Mouse (Mus musculus): ENCODE data around the gene Pkd1. TPM values are rescaled to one million over a fixed set of nuclear protein-coding genes. Genes with fewer than 3 reads are reported as not detected.

Gene Pkd1
- total RNA-seq, 2 experiments from 2014 or later, result 78.8 to 80.0 TPM

DNA sequence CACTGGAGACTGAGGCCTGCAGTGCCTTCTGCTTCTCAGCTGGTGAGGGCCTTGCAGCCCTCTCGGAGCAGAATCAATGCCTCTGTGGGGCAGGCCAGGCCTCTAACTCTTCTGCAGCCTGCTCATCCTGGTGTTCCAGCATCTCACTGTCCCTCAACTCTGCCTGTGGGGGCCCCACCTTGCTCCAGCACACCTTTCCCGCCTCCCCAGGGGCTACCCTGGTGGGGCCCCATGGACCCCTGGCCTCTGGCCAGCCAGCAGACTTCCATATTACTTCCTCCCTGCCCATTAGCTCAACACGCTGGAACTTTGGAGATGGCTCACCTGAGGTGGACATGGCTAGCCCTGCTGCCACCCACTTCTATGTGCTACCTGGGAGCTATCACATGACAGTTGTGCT is 15.5 kb downstream of the Pkd1 start:
- no peak for DNase-seq (ENCODE audit: low spot score in 2 of 2)

DNA sequence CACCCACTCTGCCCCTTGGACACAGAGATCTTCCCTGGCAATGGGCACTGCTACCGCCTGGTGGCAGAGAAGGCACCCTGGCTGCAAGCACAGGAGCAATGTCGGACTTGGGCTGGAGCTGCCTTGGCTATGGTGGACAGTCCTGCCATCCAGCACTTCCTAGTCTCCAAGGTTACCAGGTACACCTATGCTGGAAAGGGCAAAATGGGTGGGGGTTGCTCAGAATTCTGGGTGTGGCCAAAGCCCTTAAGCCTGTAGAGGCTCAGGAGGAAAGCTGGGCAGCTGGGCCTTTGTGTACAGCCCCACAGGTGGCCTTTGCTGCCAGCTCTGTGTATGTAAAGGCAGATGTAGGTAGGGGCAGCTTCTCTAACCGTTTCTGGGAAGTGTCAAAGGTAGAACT is 16.2 kb downstream of the Pkd1 start:
- DNase-seq (ENCODE audit: low spot score in 2 of 2), result no peak

DNA sequence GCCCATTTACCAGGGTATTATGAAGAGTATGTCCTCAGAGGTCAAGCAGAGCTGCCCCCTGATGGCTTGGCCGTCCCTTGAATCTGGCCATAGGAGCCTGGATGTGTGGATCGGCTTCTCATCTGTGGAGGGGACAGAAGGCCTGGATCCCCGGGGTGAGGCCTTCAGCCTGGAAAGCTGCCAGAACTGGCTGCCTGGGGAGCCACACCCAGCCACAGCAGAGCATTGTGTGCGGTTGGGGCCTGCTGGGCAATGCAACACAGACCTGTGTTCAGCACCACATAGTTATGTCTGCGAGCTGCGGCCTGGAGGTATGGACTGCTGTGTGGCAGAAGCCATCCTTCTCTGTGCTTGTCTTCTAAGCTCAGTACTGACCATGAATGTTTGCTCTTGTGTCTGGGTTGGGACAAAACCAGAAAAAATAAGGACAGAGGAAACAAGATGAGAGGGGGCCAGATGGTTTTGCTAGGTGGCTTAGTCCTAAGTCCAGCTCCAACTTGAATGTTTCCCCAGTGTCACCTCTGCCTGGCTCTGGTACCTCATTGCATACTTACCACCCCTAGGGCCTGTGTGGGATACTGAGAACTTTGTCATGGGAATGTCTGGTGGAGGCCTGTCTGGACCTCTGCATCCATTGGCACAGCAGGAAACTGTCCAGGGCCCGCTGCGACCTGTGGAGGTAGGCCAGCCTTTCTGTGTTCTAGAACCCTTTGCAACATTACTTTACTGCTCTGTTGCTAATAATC is 17.6 kb downstream of the Pkd1 start:
- no peak for DNase-seq (ENCODE audit: low spot score in 2 of 2)

DNA sequence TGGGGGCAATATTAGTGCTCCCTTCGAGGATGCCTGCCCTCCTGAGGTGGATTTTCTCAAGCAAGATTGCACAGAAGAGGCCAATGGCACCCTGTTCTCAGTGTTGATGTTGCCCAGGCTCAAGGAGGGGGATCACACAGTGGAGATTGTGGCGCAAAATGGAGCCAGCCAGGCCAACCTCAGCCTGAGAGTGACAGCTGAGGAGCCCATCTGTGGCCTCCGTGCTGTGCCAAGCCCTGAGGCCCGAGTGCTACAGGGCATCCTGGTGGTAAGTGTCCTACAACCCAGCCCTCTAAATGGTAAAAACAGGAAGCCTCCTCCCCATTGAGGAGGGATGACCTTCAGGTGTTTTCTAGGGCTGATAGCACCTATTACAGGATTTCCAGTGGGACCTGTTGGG is 20.2 kb downstream of the Pkd1 start:
- DNase-seq (ENCODE audit: low spot score in 2 of 2), result no peak

DNA sequence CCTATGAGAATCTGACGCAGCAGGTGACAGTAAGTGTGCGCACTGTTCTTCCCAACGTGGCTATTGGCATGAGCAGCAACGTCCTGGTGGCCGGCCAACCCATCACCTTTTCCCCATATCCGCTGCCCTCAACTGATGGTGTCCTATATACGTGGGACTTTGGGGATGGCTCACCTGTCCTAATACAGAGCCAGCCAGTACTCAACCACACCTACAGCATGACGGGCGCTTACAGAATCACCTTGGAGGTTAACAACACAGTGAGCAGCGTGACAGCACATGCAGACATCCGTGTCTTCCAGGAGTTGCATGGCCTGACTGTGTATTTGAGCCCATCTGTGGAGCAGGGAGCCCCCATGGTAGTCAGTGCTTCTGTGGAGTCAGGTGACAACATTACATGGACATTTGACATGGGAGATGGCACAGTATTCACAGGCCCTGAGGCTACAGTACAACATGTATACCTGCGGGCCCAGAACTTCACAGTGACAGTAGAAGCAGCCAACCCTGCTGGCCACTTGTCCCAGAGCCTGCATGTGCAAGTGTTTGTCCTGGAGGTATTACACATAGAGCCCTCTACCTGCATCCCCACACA is 23.1 kb downstream of the Pkd1 start:
- DNase-seq (ENCODE audit: low spot score in 2 of 2), result no peak

DNA sequence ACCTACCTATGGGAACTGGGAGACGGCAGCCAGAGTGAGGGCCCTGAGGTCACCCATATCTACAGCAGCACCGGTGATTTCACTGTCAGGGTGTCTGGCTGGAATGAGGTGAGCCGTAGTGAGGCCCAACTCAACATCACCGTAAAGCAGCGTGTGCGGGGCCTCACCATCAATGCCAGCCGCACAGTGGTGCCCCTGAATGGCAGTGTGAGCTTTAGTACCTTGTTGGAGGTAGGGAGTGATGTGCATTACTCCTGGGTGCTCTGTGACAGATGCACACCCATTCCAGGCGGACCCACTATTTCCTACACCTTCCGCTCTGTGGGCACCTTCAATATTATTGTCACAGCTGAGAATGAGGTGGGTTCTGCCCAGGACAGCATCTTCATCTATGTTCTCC is 24.2 kb downstream of the Pkd1 start:
- no peak for DNase-seq (ENCODE audit: low spot score in 2 of 2)

DNA sequence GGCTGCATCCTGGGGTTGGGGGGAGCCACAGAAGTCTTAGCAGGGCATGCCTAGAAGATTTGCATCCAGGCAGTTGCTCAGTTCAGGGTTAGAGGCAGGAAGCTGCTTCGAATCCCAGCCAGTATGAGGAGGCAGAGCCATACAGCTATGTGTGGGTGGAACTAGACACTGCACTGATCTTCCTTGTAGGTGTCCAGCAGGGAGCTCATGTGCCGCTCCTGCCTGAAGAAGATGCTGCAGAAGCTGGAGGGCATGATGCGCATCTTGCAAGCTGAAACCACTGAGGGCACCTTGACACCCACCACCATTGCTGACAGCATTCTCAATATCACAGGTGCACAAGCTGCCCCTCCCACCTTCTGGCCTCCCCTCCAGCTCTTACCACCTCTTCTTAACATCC is 29.9 kb downstream of the Pkd1 start:
- DNase-seq (ENCODE audit: low spot score in 2 of 2), result no peak

DNA sequence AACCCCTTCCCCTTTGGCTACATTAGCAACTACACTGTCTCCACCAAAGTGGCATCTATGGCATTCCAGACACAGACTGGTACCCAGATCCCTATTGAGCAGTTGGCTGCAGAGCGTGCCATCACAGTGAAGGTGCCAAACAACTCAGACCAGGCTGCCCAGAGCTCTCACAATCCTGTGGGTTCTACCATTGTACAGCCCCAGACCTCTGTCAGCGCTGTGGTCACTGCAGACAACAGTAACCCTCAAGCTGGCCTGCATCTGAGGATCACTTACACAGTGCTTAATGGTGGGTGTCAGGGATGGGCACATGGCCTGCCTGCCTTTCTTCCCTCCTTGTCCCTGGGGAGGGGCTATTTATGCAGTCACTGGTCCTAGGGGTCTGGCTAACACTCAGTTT is 30.7 kb downstream of the Pkd1 start:
- DNase-seq (ENCODE audit: low spot score in 2 of 2), result no peak

DNA sequence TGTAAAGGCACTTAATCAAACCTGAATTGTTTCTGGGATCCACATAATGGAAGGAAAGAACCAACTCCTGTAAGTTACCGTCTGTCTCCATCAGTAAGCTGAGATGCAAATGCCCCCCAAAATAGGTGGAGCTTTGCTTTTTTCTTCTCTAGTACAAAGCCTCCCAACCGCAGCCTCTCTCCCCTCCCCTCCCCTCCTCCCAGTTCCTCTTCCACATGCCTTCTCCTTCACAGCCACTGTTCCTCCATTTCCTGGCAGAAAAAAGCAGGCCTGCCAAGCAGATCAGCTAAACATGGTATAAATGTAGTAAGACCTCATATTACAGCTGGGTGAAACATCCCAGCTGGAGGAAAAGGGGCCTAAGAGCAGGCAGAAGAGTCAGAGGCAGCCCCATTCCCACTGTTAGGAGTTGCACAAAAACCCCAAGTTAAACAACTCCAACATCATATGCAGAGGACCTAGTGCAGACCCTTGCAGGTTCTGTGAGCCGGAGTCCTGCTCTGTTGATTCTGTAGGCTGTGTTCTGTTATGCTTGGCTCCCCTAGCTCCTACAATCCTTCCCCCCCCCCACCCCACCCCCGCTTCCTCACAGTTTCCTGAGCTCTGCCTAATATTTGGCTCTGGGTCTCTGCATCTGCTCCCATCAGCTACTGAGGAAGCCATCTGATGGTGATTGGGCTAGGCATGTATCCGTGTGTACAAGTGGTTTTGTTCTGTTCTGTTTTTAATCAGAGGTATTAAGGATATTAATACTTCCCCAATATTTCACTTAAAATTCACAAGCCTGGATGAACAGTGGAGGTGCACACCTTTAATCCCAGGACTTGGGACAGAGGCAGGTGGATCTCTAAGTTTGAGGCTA is 34.2 kb downstream of the Pkd1 start:
- DNase-seq (ENCODE audit: low spot score in 2 of 2), result no peak

DNA sequence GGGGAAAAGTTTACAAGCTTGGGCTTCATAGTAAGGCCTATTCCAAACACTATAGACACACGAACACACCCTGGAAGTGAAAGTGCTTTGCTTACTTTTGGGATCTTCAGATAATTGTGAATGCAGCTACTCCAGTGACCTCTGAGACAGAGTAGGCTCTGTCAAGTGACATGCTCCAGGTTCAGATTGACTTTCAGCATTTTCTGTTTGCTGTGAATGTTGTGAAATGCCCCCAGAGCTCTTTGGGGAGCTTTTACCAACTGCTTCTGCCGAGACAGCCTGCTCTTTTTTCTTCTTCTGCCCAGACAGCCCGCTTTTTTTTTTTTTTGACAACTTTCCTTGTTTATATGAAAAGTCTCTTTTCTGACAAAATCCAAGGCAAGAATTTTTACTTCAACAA is 34.9 kb downstream of the Pkd1 start:
- no peak for DNase-seq (ENCODE audit: low spot score in 2 of 2)

DNA sequence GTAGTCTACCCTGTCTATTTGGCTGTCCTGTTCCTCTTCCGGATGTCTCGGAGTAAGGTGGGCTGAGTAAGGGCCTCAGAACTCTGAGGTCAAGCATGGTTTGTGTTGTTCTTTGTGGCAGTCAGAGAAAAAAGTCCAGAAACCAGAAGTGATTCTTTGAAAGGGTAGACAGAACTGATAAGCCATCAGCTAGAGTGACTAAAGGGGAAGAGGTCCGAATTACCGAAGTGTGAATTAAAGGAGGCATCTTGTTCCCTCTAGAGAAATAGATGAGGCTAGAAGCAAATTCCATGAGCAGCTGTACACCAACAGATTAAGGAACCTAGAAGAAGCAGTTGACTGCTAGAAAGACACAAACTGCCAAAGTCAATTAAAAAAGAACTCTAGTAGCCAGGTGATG is 36.9 kb downstream of the Pkd1 start:
- DNase-seq (ENCODE audit: low spot score in 2 of 2), result no peak

DNA sequence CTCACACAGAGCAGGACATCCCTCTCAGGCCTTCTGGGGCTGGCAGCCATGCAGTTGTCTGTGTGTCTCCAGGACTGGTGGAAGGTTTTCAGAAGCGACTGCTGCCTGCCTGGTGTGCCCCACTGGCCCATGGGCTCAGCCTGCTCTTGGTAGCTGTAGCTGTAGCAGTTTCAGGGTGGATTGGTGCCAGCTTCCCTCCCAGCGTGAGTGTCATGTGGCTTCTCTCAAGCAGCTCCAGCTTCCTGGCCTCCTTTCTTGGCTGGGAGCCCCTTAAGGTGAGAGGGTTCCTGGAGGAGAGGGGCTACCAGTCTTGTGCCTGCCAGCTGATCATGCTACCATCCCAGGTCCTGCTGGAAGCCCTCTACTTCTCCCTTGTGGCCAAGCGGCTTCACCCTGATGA is 41.3 kb downstream of the Pkd1 start:
- no peak for DNase-seq (ENCODE audit: low spot score in 2 of 2)

DNA sequence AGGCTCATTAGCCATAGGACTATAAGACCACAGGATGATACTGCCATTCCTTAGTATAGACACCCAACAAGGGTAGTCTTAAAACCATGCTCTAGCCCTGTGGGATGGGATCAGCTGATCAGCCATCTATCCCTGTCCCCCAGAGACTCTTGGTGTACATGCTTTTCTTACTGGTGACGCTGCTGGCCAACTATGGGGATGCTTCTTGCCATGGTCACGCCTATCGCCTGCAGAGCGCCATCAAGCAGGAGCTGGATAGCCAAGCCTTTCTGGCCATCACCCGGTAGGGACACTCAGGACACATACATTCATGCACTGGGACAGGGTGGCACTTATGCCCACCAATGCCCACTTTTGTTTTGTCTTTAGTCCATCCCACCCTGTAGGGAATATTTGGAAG is 42.1 kb downstream of the Pkd1 start:
- no peak for DNase-seq (ENCODE audit: low spot score in 2 of 2)

DNA sequence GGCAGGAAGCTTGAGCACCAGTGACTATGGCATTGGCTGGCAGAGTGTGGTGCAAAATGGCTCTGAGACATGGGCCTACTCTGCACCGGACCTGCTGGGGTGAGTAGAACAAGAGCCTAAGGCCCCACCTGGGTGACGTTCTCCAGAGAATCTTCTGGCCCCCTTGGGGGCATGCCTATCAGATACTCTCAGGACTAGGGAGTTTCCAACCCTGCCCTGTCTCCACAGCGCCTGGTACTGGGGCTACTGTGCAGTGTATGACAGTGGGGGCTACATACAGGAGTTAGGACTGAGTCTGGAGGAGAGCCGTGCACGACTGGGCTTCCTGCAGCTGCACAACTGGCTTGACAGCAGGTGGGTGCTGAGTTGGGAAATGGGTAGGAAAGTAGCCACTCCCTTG is 43.6 kb downstream of the Pkd1 start:
- DNase-seq (ENCODE audit: low spot score in 2 of 2), result no peak

DNA sequence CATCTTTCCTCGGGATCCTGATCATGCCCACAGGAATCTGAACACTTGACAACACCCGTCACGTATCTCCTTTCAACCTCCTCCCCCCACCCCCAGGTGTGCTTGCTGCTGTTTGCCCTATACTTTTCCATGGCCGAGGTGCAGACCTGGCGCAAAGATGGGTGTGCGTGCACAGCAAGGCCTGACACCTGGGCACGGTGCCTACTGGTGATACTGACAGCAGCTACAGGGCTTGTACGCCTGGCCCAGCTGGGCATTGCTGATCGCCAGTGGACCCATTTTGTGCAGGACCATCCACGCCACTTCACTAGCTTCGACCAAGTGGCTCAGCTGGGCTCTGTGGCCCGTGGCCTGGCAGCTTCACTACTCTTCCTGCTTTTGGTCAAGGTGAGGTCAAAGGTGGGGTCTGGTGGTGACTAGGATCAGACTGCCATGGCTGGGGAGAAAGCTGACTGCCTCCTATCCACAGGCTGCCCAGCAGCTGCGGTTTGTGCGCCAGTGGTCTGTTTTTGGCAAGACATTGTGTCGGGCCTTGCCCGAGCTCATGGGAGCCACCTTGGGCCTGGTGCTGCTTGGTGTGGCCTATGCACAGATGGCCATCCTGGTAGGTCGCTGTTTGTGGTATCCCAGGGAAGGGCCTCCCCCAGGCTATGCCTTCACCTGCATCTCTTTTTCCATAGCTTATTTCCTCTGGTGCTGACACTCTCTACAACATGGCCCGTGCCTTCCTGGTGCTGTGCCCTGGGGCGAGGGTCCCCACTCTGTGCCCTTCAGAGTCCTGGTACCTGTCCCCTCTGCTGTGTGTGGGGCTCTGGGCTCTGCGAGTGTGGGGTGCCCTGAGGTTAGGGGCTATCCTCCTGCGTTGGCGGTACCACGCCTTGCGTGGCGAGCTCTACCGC is 44.6 kb downstream of the Pkd1 start:
- no peak for DNase-seq (ENCODE audit: low spot score in 2 of 2)

DNA sequence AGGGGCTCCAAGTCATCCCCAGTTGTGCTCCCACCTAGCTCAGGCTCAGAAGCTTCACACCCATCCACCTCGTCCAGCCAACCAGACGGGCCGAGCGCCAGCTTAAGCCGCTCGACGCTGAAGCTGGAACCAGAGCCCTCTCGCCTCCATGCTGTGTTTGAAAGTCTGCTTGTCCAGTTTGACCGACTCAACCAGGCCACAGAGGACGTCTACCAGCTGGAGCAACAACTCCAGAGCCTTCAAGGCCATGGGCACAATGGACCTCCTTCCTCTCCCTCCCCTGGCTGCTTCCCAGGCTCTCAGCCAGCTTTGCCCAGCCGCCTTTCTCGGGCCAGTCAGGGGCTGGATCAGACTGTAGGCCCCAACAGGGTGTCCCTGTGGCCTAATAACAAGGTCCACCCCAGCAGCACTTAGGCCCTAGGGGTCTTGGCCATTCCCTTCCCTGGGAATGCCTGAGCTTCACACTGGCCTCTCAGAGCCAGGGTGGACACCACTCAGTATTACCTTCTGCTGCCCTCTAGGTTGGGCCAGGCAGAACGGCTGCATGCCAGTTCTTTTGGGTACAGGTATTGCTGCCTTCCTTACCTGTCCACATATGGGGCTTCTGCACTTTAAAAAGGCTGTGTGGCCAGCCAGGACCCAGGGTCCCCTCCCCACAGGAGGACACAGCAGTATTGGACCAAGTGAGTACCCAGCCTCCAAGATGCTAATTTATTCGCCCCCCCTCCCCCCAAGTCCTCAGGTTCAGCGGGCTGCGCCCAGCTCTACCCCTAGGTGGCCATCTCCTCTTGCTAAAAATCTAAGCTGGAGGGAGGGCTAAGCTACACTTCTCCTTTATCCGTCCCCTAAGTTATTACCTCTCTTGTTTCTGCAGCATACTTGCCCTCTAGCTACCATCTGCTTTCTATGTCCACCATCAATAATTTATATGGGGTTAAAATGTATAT is 45.8 kb downstream of the Pkd1 start:
- DNase-seq (ENCODE audit: low spot score in 2 of 2), result no peak

DNA sequence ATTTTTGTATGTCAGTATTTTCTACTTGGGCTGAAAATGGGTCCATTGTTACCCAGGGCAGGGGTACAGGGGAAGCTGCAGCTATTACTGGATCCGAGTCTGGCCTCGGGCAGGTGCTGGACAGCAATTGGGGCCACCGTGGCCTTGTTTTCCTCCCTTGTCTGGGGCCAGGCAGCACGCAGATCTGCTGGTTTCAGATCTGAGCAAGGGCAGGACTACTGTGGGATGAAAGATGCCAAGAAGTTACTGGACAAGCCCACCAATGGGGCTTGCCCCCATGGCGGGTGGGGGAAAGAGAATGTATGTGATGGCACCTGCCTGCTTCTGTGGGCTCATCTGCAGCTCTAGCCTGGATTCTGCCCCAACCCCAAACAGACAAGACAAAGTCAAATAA is 46.4 kb downstream of the Pkd1 start:
- no peak for DNase-seq (ENCODE audit: low spot score in 2 of 2)

DNA sequence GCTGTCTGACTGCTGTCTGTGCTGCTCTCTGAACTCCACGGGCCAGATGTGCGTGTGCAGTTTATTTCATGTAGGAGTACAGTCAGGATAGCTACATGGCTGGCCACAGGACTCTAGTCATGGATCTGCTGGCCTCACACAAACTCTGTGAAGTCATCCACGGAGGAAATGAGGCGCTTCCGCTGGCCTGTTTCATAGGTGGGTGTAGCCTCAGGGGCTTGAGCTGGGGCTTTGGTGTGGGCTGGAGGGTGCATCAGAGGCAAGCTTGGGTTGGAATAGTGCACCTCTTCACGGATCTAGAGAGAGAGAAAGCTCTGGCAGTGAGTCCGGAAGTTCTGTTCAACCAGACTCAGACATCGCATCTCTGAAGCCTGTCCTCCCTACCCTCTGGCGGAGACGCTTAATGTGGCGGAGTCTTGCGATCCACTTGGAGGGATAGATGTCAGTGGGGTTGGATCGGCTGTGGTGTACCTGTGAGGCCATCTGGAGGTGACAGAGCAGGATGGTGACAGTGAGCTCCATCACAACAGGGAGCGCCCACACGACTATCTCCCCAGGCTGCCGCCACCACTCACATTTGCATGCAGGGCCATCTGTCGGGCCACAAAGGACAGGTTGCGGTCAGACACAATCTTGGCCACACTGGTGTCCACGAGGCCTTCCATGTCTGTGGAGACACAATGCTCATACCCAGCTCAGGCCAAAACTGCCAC is 47.0 kb downstream of the Pkd1 start:
- peak in 1 of 2 experiments; percentile 27 for DNase-seq (ENCODE audit: low spot score in 2 of 2)

DNA sequence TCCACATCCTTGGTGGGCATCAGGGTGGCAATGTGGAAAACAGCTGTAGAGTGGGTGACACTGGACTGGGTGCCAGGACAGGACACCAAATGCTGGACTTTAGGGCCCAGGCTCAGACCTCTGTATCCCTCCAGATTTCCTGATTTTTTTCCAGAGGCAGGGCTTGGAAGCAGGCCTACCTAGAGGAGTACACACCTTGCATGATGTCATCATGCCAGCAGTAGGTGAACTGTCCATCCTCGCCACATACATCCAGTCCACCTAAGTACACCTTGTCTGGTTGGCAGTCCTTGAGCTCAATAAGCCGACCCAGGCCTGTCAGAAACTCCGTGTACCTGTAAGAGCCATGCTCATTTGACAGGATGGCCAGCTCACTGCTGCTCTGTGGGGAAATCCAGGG is 48.4 kb downstream of the Pkd1 start:
- DNase-seq (ENCODE audit: low spot score in 2 of 2), result no peak

DNA sequence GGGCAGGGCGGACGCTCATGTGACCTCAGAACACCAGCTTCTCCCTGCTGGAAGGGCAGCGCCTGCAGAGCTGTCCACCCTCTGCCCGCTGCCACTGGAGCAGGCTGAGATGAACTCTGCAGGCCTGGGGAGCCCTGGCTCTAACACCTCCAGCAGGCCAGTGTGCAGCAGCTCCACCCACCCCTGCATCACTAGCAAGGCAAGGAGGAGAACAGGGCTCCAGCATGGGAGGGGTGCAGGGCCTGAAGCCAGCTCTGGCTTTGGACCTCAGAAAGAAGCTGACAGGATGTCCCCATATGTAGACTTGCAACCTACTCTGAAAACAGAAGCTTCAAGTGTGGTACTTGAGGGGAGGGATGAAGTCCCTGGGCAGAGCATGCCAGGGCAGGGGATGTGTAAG is 50.9 kb downstream of the Pkd1 start:
- no peak for DNase-seq (ENCODE audit: low spot score in 2 of 2)
